Mouse (Mus musculus): ENCODE measurements around the gene Kif12. TPM values are rescaled to one million over a fixed set of nuclear protein-coding genes. Genes with fewer than 3 reads are reported as not detected.

Gene Kif12
- total RNA-seq, 2 experiments from 2014 or later = 0.17 TPM; not detected in 1

DNA sequence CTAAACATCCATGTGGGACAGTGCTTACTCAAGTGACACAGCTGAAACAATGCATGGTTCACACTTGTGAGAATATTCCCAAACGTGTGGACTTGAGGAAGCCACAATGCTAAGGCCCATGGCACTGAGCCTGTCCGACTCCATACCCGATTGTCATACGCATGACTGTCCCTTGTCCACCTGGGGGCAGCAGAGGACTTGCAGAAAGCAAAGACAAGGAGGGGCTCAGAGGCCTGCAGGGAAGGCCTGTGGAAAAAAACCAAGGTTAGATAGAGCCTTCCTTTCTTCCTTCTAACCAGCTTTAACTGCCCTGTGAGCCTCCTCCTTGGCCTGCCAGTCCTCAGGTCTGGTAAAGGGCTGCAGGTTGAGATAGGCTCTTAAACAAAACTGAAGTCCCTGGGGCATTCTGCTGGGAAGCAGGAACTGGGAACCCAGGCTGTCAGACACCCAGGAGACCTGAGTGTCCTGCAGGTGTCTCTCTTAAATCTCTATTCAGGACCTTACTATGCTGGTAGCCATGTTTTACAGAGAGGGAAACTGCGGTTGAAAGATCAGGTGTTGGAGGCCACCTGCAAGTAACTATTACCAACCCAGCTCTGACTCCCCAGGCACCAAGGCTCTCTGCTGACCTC, 12.9 kb downstream of the Kif12 start:
- peak; percentile 81 to 83 for DNase-seq (ENCODE audit: low spot score in 2 of 2)

DNA sequence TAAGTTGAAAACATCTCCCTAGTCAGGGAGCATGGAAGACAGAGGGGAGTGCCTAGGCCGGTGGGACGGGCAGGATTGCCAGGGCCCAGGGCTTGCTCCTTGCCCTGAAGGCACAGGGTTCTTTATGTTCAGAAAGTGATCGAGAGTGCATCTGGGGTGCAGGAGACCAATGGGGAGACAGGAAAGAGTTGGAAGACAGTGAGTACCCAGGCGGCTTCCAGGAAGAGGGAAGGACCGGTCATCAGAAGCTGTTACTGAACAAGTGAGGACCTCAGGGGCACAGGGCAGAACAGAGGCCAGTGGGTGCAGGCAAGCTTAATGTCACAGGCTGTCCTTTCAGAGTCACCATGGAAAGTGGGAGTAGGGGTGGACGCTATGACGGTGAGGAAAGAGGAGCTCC, 13.7 kb downstream of the Kif12 start:
- no peak for DNase-seq (ENCODE audit: low spot score in 2 of 2)

DNA sequence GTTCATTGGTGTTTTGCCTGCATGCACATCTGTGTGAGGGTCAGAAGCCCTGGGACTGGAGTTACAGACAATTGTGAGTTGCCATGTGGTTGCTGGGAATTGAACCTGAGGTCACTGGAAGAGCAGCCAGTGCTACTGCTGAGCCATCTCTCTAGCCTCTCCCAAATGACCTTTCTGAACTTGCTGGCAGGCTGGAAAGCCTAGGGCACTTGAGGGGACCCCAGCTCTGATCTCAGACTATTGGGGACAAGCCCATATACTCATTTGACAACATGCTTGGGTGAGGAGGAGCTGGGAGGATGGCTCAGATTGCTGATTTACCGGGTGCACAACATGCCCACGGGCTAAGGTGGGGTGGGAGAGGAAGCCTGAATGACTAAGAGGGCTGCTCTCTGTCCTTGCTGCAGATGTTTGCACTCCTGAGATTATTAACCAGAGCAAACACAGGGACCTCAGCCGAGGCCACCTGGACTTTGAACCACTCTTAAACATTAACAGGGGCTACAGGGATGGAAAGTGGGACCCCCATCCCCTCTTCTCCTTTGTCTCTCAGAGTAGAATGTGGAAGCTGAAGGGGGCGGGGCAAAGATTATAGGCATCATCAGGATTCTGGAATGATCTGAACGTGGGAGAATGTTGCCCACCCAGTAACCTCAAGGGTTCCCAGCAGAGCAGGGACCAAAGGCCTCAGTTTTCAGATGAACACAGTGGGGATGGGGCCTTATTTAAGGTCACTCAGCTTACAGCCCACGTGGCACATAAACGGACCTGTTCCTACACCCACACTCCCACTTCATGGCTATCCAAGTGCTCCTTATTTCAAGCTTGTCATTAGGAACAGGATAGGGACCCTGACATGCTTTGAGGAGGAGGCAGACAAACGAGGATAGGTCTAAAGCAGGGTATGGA, 15.0 kb downstream of the Kif12 start:
- no peak for DNase-seq (ENCODE audit: low spot score in 2 of 2)

DNA sequence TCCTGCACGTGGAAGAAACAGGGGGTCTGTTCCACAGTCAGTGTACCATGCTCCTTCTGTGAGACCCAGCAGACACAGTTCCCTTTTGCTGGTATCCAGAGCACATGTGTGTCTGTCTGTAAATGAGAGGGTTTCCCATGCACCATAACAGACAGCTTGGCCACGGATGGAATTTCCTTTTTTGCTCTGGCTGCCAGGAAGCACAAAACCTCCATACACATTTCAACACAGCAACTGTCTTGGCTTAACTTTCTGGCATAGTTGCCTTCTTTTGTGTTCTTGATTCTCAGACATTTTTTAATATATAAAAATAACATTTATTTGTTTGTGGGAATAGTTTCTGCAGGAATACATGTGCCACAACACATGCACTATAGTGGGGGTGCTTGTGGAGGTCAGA, 16.3 kb downstream of the Kif12 start:
- no peak for DNase-seq (ENCODE audit: low spot score in 2 of 2)

DNA sequence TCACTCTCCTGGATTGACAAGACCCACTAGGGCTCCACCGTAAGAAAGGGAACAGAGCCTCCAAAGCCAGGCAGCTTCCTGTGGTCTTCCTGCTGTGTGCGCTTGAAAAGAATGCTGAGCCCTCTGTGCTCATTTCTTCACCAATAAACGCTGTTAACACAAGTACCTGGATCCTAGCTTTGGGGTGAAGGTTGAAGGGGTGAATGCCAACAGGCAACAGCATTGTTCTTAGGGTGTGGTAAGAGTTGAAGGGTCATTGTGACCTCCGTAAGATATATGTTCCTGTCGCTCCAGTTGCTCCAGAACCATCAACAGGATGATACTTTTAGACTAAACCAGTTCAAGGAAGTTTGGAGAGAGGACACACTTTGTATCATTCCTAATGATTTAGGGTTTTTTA, 17.2 kb downstream of the Kif12 start, which contains the start of gene Ambp:
Gene Ambp, minus strand, starts transcription at position 101 of the 400 bp plus-strand sequence.
- no peak for DNase-seq (ENCODE audit: low spot score in 2 of 2)

DNA sequence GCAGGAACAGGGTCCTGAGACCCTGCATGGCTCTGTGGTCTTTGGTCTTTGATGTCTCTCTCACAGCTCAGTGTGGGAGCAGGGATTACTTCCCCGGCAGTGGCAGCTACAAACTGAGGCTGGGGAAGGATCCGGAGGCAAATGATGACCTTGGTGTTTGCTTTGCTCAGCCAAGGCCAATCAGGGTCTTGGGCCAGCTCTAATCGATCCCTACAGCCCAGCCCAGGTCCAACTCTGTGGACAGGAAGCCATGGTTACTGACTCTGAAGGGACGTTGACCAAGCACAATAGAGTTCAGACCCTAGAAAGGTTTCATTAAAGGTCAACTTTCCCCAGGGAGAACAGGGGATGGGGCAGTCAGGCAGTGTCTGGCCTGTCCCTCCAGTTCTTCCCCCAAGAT, 17.9 kb downstream of the Kif12 start:
- no peak for DNase-seq (ENCODE audit: low spot score in 2 of 2)

DNA sequence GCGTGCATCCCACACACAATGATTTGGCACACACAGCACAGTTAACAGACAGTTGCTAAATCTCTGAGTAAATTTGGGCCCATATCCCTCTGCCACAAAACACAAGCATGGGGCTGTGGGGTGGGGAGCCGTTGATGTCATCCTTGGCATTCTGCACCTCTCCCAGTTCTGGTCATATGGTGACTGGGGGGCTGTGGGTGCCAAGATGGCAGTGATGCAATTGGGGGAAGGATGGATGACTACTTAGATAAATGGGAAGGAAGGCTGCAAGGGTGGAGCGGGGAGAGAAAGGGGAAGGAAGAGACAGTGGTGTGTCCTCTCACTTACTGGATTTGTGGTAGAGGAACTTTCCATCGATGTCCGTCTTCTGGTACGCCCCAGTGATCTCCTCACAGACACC, 20.8 kb downstream of the Kif12 start:
- no peak for DNase-seq (ENCODE audit: low spot score in 2 of 2)

DNA sequence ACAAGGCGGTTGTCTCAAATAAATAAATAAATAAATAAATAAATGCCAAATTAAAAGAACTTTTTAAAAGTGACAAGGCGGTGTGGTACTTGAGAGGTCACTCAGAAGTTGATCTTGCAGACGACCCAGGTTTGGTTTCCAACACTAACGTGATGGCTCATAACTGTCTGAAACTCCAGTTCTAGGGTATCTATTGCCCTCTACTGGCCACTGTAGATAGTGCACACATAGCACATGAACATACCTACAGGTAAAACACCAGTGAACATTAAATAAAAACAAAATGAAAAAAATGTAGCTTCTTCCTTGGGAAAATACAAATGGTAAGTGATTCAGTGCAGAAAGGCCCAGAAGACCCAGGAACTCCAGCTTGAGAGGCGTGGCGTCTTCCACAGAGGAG, 24.7 kb downstream of the Kif12 start:
- DNase-seq (ENCODE audit: low spot score in 2 of 2) = no peak

DNA sequence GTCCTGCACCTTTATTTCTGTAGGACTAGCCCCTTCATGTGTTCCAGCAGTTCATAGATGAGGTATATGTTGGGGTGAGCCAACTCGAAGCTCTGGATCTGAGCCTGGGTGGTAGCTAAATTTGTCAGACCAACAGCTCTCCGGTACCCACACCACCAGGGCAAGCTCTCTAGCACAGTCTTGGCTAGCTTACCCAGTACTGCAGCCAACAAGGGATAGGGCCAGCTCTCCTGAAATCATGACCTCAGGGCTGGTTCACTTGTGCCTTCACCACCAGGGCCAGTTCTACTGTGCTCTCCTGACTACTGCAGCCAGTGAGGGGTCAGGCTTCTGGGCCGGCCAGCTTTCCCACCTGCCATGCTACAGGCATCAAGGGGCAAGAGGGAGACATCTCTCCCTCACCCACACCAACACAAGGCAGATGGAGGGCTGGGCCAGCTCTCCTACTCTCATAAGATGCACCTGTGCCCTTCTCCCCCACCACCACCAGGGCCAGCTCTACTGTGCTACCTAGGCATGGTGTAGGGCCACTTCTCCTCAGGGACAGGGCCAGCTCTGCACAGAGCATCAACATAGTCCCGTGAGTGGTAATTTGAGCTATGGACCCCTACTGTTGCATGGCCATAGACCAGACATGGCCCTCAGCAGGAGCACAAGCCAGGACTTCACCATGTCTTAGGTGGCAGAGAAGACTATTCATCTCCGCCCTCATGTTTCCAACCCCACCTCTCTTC, 41.9 kb downstream of the Kif12 start:
- no peak for DNase-seq (ENCODE audit: low spot score in 2 of 2)

DNA sequence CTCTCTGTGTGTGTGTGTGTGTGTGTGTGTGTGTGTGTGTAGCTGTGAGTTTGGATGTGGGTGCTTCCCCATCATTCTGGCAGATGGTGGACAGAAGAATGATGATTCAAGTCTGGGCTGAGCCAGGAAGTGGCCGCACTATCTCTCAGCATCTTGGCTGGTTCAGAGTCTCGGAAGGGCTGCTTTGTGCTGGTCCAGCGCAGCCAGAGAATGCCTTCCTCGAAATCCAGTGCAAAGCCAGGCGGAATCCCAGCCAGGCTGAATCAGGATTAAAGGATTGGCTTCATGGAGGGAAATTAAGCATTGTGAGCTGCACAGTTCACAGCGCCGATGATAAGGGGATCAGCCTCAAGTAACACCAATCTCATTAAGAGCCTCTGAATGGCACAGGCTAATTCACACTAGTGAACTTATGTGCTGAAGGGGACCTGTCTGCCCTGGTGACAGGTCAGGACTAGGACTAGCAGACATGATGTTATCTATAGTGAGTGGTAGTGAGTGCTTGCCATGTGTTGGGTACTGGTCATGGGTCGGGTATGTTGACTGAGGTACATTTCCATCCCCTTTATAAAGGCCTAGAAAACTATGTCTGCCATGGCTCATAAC, 47.0 kb downstream of the Kif12 start:
- no peak for DNase-seq (ENCODE audit: low spot score in 2 of 2)

DNA sequence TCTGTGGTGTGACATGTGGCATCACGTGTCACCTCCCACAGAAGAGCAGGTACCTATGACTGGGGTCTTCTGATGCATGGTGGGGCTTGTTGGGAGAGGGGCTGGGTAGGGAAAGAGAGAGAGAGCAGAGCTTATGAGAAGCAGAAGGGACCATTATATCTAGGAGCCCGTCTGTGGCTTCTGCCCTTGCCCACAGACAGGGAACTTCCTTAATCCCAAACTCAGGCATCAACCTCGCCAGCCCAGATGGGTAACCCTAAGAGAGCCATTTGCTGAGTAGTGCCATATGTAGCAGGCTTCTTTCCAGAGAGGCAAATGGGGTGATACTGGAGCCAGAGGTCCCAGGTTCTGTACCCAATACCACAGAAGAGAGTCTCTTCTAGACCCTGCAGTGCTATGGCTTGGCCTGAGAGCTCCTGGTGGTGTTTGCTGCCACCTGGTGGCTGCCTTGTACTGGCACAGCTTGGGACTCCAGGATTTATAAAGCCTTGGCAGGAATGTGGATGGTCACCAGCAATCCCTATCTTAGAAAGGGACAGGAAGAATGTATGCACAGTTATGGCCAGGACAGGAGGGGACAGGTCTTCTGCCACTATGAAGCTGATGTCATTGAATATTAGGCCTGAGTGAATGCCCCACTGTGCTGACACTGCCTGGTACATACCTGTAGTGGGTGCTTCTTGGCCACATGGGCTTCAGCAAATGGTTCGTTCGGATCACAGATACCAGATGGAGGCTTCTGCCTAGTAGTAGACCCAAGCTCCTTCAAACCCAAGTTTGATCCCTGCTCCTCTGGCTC, 53.1 kb downstream of the Kif12 start:
- DNase-seq (ENCODE audit: low spot score in 2 of 2) = peak; percentile 73 to 81

Other genes with a start within 250 kb of the Kif12 start
- gene Zfp618, start 206.6 kb downstream of the Kif12 start, total RNA-seq (2021) = 1 to 10 TPM; 1.6 to 1.9 TPM
- under 1 TPM in 1 of 2 experiments, not detected in 1; 0.40 TPM for gene Ambp, start 17.3 kb downstream of the Kif12 start, total RNA-seq (2021)
- gene Col27a1, start 41.9 kb upstream of the Kif12 start, total RNA-seq (2021) = 10 to 100 TPM; 10.6 to 15.1 TPM
- 100 to 1,000 TPM in 1 of 2 experiments, 10 to 100 TPM in 1; 44.2 to 127 TPM for gene Orm1, start 172.4 kb upstream of the Kif12 start, total RNA-seq (2021)
- 10 to 100 TPM; 12.2 to 13.7 TPM for gene Orm3, start 184.0 kb upstream of the Kif12 start, total RNA-seq (2021)
- gene Orm2, start 190.3 kb upstream of the Kif12 start, total RNA-seq (2021) = 10 to 100 TPM in 1 of 2 experiments, 1 to 10 TPM in 1; 3.1 to 11.3 TPM
- gene Akna, start 231.2 kb upstream of the Kif12 start, total RNA-seq (2021) = 1 to 10 TPM; 4.0 to 6.9 TPM